Mouse (Mus musculus) kidney, postnatal 0 days (tissue): Measurements from ENCODE around the gene Ube3c. TPM values are rescaled to one million over a fixed set of nuclear protein-coding genes. Genes with fewer than 3 reads are reported as not detected.
"Not testable (repeated sequence)": the region's sequence is repeated elsewhere in the genome, so short reads cannot be mapped to it uniquely, and the experiment has no call there.

Experiments used
- ATAC-seq: fragments of 200-750 bp; cut with Nextera tagmentation; replicated peaks from 2 replicates; pipeline ENCODE4 v1.8.0; 2017; ENCODE audit warnings: low read depth, moderate number of reproducible peaks, moderate TSS enrichment, moderate library complexity; ENCODE audit not compliant: low FRiP score
- DNase-seq: peaks from one replicate; pipeline ENCODE4 v3.0.0-alpha.2; 2016; ENCODE audit warnings: low spot score
- H3K27ac ChIP-seq: fragments of 300-500 bp; sonication (generic); 2 replicates; pipeline ENCODE4 v1.5.1; 2014; ENCODE audit warnings: mild to moderate bottlenecking
- H3K27me3 ChIP-seq: fragments of 300-500 bp; sonication (generic); 2 replicates; pipeline ENCODE4 v1.6.1; 2014; ENCODE audit warnings: low read length, mixed read lengths; ENCODE audit not compliant: insufficient read depth
- H3K36me3 ChIP-seq: fragments of 300-500 bp; sonication (generic); 2 replicates; pipeline ENCODE4 v1.6.1; 2014; ENCODE audit warnings: low read length, mixed read lengths; ENCODE audit not compliant: insufficient read depth
- H3K4me1 ChIP-seq: fragments of 300-500 bp; sonication (generic); replicated peaks from 2 replicates; pipeline ENCODE4 v1.6.1; 2014; ENCODE audit warnings: antibody characterized with exemption, low read length, mixed read lengths; ENCODE audit not compliant: insufficient read depth
- H3K4me2 ChIP-seq: fragments of 300-500 bp; sonication (generic); 2 replicates; pipeline ENCODE4 v1.6.1; 2014; ENCODE audit warnings: mild to moderate bottlenecking, low read length, moderate library complexity, mixed read lengths
- H3K4me3 ChIP-seq: fragments of 300-500 bp; sonication (generic); replicated peaks from 2 replicates; pipeline ENCODE4 v1.5.1; 2014; ENCODE audit warnings: low read depth, low read length
- H3K9ac ChIP-seq: fragments of 300-500 bp; sonication (generic); 2 replicates; pipeline ENCODE4 v1.6.1; 2014; ENCODE audit warnings: low read depth, low read length
- H3K9me3 ChIP-seq: fragments of 300-500 bp; sonication (generic); replicated peaks from 2 replicates; pipeline ENCODE4 v1.6.1; 2016; ENCODE audit warnings: low read length, inconsistent platforms, mixed read lengths
- CTCF ChIP-seq: IDR thresholded peaks from 2 replicates; pipeline ENCODE4 v1.5.1; 2016; ENCODE audit warnings: antibody characterized with exemption, low read depth, mild to moderate bottlenecking, moderate library complexity
- WGBS: fragments of 180-500 bp; shearing (Covaris S2); extraction: QIAGEN DNeasy Blood & Tissue Kit; methylation state at CpG from one replicate; pipeline ENCODE4 v1.1.7; 2014; 5-methylcytosine and 5-hydroxymethylcytosine counted together
- polyA plus RNA-seq: library from polyadenylated mRNA; unstranded; fragments of >200 nt; fragmentation: Nextera tagmentation; extraction: Ambion mirVana; gene quantifications from 2 replicates; pipeline ENCODE4 v1.2.1, GENCODE M21; 2015

Gene Ube3c
- polyA plus RNA-seq, 1 experiment from 2014 or later, result 19.8 TPM

- Histone ChIP-seq H3K4me2 (no peak overlapping the region), H3K9me3 (no peaks in the 10 kb centered on the region), H3K4me1 (no peaks in the 10 kb centered on the region), H3K4me3 (no peak overlapping the region), H3K9ac (no peak overlapping the region), H3K36me3 (peaks cover 29% of the 10 kb centered on the region; the same call in 1 of the 2 replicates), H3K27me3 (no peaks in the 10 kb centered on the region), H3K27ac (no peak overlapping the region)
- TF ChIP-seq CTCF, result no peak
- DNase-seq, result no peak
- no peak for ATAC-seq
- WGBS, result 77% methylated on average over 3 of the region's 3 CpGs
Measured at GRCm38 (mm10) chr5:29631711-29632110, 62.7 kb downstream of the Ube3c start.

DNA sequence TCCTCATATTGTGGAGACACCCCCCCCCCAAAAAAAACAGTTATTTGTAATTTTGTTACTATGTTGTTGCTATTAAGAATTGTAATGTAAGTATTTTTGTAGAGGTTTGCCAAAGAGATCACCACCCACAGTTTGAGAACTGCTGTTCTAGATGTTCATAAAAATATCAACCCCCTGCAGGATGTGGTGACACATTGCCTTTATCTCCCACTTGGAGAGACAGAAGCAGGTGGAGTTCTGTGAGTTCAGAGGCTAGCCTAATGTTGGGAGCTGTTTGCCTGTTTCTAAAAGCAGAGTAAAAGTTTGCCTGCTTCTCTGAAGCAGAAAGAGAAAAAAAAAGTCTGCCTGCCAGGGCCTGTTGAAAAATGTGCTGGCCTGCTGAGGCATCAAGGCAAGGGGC is 67.3 kb downstream of the Ube3c start:
- Histone ChIP-seq H3K27ac (no peak overlapping the region), H3K9ac (no peak overlapping the region), H3K4me3 (no peak overlapping the region), H3K9me3 (no peaks in the 10 kb centered on the region), H3K27me3 (no peaks in the 10 kb centered on the region), H3K4me2 (no peak overlapping the region), H3K4me1 (no peaks in the 10 kb centered on the region), H3K36me3 (peaks cover 33% of the 10 kb centered on the region; the same call in 1 of the 2 replicates)
- no peak for ATAC-seq
- no peak for DNase-seq
- no peak for TF ChIP-seq CTCF

- Histone ChIP-seq H3K4me3 (no peak overlapping the region), H3K36me3 (peaks cover 30% of the 10 kb centered on the region; the same call in 1 of the 2 replicates), H3K4me1 (no peaks in the 10 kb centered on the region), H3K9ac (no peak overlapping the region), H3K9me3 (no peaks in the 10 kb centered on the region), H3K4me2 (no peak overlapping the region), H3K27me3 (no peaks in the 10 kb centered on the region), H3K27ac (no peak overlapping the region)
- TF ChIP-seq CTCF, result peak; percentile 41; the same call in 1 of the 2 replicates
- no peak for ATAC-seq
- no peak for DNase-seq
Measured at GRCm38 (mm10) chr5:29636884-29637283, 67.8 kb downstream of the Ube3c start.

- Histone ChIP-seq H3K9me3 (no peaks in the 10 kb centered on the region), H3K36me3 (peaks cover 18% of the 10 kb centered on the region; the same call in 1 of the 2 replicates), H3K4me1 (no peaks in the 10 kb centered on the region), H3K4me2 (no peak overlapping the region), H3K4me3 (no peak overlapping the region), H3K27ac (no peak overlapping the region), H3K9ac (no peak overlapping the region), H3K27me3 (no peaks in the 10 kb centered on the region)
- TF ChIP-seq CTCF, result no peak
- WGBS, result 87% methylated on average over 7 of the region's 7 CpGs
- DNase-seq, result no peak
- ATAC-seq, result no peak
Measured at GRCm38 (mm10) chr5:29641124-29641884, 72.3 kb downstream of the Ube3c start.

DNA sequence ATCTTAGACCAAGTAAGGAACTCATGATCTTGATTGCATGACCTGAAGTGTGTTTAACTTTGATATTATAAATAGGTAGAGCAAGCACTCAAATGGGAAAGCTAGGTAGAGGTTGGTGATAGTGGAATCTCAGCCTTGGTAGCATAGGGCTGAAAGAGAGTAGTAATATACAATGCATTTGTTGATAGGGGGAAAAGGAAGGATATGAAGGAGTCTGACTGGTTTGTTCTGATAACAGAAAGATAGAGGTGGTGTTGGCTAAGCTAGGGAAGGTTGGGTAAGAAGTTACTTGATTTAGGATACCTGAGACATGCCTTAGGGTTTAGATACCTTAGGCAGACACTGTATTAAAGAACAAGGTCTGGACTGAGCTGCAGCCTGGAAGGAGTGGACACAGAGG is 82.7 kb downstream of the Ube3c start:
- TF ChIP-seq CTCF, result no peak
- no peaks in the 10 kb centered on the region for H3K9me3 ChIP-seq
- H3K4me2 ChIP-seq, result no peak overlapping the region
- H3K27me3 ChIP-seq, result no peaks in the 10 kb centered on the region
- DNase-seq (no peak), ATAC-seq (no peak)
- no peak overlapping the region for H3K9ac ChIP-seq
- no peak overlapping the region for H3K27ac ChIP-seq
- H3K36me3 ChIP-seq, result peaks cover 13% of the 10 kb centered on the region
- no peak overlapping the region for H3K4me3 ChIP-seq
- no peaks in the 10 kb centered on the region for H3K4me1 ChIP-seq

GRCm38 (mm10) chr5:29657590-29658339 is 88.7 kb downstream of the Ube3c start:
- H3K4me3 ChIP-seq, result no peak overlapping the region
- TF ChIP-seq CTCF, result no peak
- DNase-seq, result no peak
- no peaks in the 10 kb centered on the region for H3K27me3 ChIP-seq
- no peak for ATAC-seq
- no peaks in the 10 kb centered on the region for H3K9me3 ChIP-seq
- WGBS, result 88% methylated on average over 3 of the region's 3 CpGs
- no peak overlapping the region for H3K27ac ChIP-seq
- H3K36me3 ChIP-seq, result peaks cover 27% of the 10 kb centered on the region
- no peak overlapping the region for H3K4me2 ChIP-seq
- H3K4me1 ChIP-seq, result no peaks in the 10 kb centered on the region
- H3K9ac ChIP-seq, result no peak overlapping the region

DNA sequence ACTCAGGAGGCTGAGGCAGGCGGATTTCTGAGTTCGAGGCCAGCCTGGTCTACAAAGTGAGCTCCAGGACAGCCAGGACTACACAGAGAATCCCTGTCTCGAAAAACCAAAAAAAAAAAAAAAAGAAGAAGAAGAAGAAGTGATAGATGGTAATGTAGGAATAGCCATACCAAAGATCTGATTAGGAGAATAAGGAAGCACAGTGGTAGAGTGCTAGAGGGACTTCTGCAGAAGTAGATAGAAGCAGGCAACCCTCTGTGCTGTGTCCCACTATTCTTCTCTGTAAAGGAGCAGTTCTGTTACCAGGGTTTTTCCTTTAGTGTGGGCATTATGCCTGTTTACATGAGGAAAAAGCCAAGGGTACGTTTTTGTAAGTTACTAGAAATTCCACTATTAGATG is 92.2 kb downstream of the Ube3c start:
- 95% methylated on average over 4 of the region's 4 CpGs for WGBS
- DNase-seq, ATAC-seq, H3K27ac ChIP-seq, H3K4me1 ChIP-seq, H3K4me3 ChIP-seq, H3K27me3 ChIP-seq, H3K9me3 ChIP-seq, H3K9ac ChIP-seq, H3K4me2 ChIP-seq: not testable (repeated sequence)
- peaks cover 42% of the 10 kb centered on the region for H3K36me3 ChIP-seq
